Mouse (Mus musculus) liver, embryonic 14.5 days (tissue): ENCODE data around the gene Plau. TPM values are rescaled to one million over a fixed set of nuclear protein-coding genes. Genes with fewer than 3 reads are reported as not detected.

Experiments used
- ATAC-seq: fragments of 200-750 bp; cut with Nextera tagmentation; 2 replicates; pipeline ENCODE4 v1.8.0; 2017; ENCODE audit warnings: moderate number of reproducible peaks, mild to moderate bottlenecking, moderate library complexity; ENCODE audit not compliant: insufficient read depth
- DNase-seq, 3 experiments: peaks; one replicate each; pipeline ENCODE4 v3.0.0-alpha.2; 2012 to 2013; ENCODE audit warnings: low read depth in 3 of 3, low spot score in 3 of 3
- H3K27ac ChIP-seq: fragments of 300-500 bp; sonication (generic); 2 replicates; pipeline ENCODE4 v1.5.1; 2014; ENCODE audit warnings: moderate library complexity, mild to moderate bottlenecking, control low read depth, inconsistent platforms
- H3K27me3 ChIP-seq: fragments of 300-500 bp; sonication (generic); 2 replicates; pipeline ENCODE4 v1.6.1; 2014; ENCODE audit warnings: mild to moderate bottlenecking, low read length, moderate library complexity; ENCODE audit not compliant: control insufficient read depth, insufficient read depth
- H3K36me3 ChIP-seq: fragments of 300-500 bp; sonication (generic); replicated peaks from 2 replicates; pipeline ENCODE4 v1.6.1; 2014; ENCODE audit warnings: low read depth; ENCODE audit not compliant: control insufficient read depth, insufficient read depth
- H3K4me1 ChIP-seq, 2 experiments: fragments of 200-500 bp in 1 of 2; fragments of 300-500 bp in 1 of 2; sonication (generic) in 1 of 2; replicated peaks; 2 replicates each; pipeline ENCODE4 v1.6.1; 2012 to 2014; ENCODE audit warnings: antibody characterized with exemption in 1 of 2, inconsistent platforms in 1 of 2, low read length in 1 of 2; ENCODE audit not compliant: control insufficient read depth in 2 of 2, insufficient read depth in 2 of 2
- H3K4me2 ChIP-seq: fragments of 300-500 bp; sonication (generic); 2 replicates; pipeline ENCODE4 v1.6.1; 2014; ENCODE audit warnings: low read depth, mild to moderate bottlenecking, control low read depth, moderate library complexity
- H3K4me3 ChIP-seq, 2 experiments: fragments of 200-500 bp in 1 of 2; fragments of 300-500 bp in 1 of 2; sonication (generic) in 1 of 2; 2 replicates each; pipeline ENCODE4 v1.5.1; 2012 to 2014; ENCODE audit warnings: low read depth in 2 of 2, low read length in 2 of 2, mild to moderate bottlenecking in 2 of 2, control low read depth in 1 of 2, inconsistent platforms in 1 of 2, moderate library complexity in 1 of 2; ENCODE audit not compliant: insufficient read depth in 1 of 2
- H3K9ac ChIP-seq: fragments of 300-500 bp; sonication (generic); replicated peaks from 2 replicates; pipeline ENCODE4 v1.6.1; 2014; ENCODE audit warnings: mild to moderate bottlenecking, control low read depth, moderate library complexity
- H3K9me3 ChIP-seq: fragments of 300-500 bp; sonication (generic); 2 replicates; pipeline ENCODE4 v1.6.1; 2016; ENCODE audit warnings: low read length, mixed read lengths; ENCODE audit not compliant: control insufficient read depth
- CTCF ChIP-seq: IDR thresholded peaks from 2 replicates; pipeline ENCODE4 v1.5.1; 2016; ENCODE audit warnings: antibody characterized with exemption, low read depth, control low read depth
- EP300 ChIP-seq: IDR thresholded peaks from 2 replicates; pipeline ENCODE4 v1.6.1; 2016; ENCODE audit warnings: antibody characterized with exemption, low read depth
- WGBS: fragments of 180-500 bp; shearing (Covaris S2); extraction: QIAGEN DNeasy Blood & Tissue Kit; methylation state at CpG from one replicate; pipeline ENCODE4 v1.1.7; 2014; ENCODE audit not compliant: insufficient replicate concordance; 5-methylcytosine and 5-hydroxymethylcytosine counted together
- polyA plus RNA-seq, 2 experiments: library from polyadenylated mRNA; depleted of rRNA in 1 of 2; stranded (reverse) in 1 of 2; unstranded in 1 of 2; fragments of >200 nt; fragmentation: Nextera tagmentation in 1 of 2; extraction: Ambion mirVana in 1 of 2; gene quantifications; 2 replicates each; pipeline versions ENCODE4 v1.2.1 to v1.2.3; 2012 to 2014

The Plau gene
- polyA plus RNA-seq, 2 experiments: 0.57 to 1.3 TPM

DNA sequence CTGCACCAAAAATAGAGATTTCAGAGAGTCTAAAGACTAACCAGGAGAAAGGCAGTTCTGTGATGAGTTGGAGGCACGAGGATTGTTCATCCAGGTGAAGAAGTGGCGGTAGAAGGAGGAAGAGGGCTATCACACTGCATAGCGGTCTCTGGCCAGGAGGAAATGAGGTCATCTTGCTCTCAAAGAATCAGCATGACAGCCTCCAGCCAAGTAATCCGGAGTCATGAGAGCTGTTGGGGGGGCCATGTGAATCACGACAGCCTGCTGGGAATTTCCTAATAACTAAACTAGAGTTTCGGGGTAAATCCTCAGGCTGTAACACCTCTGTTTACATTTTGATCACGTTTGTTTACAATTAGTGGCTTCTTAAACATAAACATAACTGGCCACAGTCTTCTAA is 2.3 kb upstream of the Plau start:
- H3K36me3 ChIP-seq: no peaks in the 10 kb centered on the region
- no peak for DNase-seq
- 13% methylated on average over 7 of the region's 7 CpGs for WGBS
- H3K4me2 ChIP-seq: no peak overlapping the region
- H3K4me3 ChIP-seq: no peak overlapping the region
- no peak for ATAC-seq
- H3K4me1 ChIP-seq: peaks cover 0 to 8% of the 10 kb centered on the region in 2 experiments; a peak in 2 of 4 replicates
- peaks cover 14% of the 10 kb centered on the region; the same call in 1 of the 2 replicates for H3K27me3 ChIP-seq
- no peak overlapping the region for H3K9ac ChIP-seq
- no peak overlapping the region for H3K27ac ChIP-seq
- TF ChIP-seq CTCF (no peak), EP300 (no peak)
- no peaks in the 10 kb centered on the region for H3K9me3 ChIP-seq

DNA sequence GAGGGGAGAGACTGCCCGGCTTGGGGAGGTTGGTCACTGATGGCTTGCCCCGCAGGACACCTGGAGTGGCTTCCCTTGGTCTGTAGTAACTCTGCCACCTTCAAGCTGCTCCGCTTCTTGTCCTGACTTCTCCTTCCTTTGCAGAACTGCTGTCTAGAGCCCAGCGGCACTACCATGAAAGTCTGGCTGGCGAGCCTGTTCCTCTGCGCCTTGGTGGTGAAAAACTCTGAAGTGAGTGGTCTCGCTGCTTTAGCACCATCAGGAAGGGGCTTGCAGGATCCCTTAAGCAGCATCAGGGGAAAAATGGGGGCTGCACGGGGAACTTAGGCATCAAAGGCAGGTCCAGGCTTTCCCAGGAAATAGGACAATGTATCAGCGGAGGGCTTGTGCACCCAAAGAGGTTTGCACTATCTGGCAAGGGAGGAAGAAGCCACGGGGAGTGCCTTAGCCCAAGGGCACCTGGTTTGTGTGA is 481 bp downstream of the Plau start:
- Histone ChIP-seq H3K9ac (no peak overlapping the region), H3K9me3 (no peaks in the 10 kb centered on the region), H3K27ac (no peak overlapping the region), H3K36me3 (no peaks in the 10 kb centered on the region), H3K4me2 (peak overlapping the region; percentile 68), H3K4me1 (peaks cover 0 to 3% of the 10 kb centered on the region in 2 experiments; a peak in 1 of 4 replicates), H3K4me3 (peak overlapping the region; percentile 40 to 46), H3K27me3 (peaks cover 14% of the 10 kb centered on the region; the same call in 1 of the 2 replicates)
- 5% methylated on average over 10 of the region's 10 CpGs for WGBS
- DNase-seq (no peak), ATAC-seq (no peak)
- TF ChIP-seq CTCF (no peak), EP300 (no peak)

GRCm38 (mm10) chr14:20837681-20838080 is 1.2 kb downstream of the Plau start:
- peaks cover 14% of the 10 kb centered on the region; the same call in 1 of the 2 replicates for H3K27me3 ChIP-seq
- H3K36me3 ChIP-seq: no peaks in the 10 kb centered on the region
- DNase-seq (no peak), ATAC-seq (no peak)
- H3K4me3 ChIP-seq: no peak overlapping the region
- H3K4me1 ChIP-seq: peaks cover 0 to 3% of the 10 kb centered on the region in 2 experiments; a peak in 1 of 4 replicates
- H3K27ac ChIP-seq: no peak overlapping the region
- WGBS: 82% methylated on average over 7 of the region's 7 CpGs
- H3K4me2 ChIP-seq: no peak overlapping the region
- no peak overlapping the region for H3K9ac ChIP-seq
- no peaks in the 10 kb centered on the region for H3K9me3 ChIP-seq
- TF ChIP-seq CTCF (no peak), EP300 (no peak)

- H3K4me2 ChIP-seq: no peak overlapping the region
- DNase-seq (no peak), ATAC-seq (no peak)
- H3K27ac ChIP-seq: no peak overlapping the region
- WGBS: 54% methylated on average over 2 of the region's 2 CpGs
- no peaks in the 10 kb centered on the region for H3K9me3 ChIP-seq
- H3K36me3 ChIP-seq: no peaks in the 10 kb centered on the region
- H3K9ac ChIP-seq: no peak overlapping the region
- TF ChIP-seq CTCF (no peak), EP300 (no peak)
- H3K4me1 ChIP-seq: peaks cover 0 to 2% of the 10 kb centered on the region in 2 experiments; a peak in 1 of 4 replicates
- no peak overlapping the region for H3K4me3 ChIP-seq
- H3K27me3 ChIP-seq: peaks cover 6% of the 10 kb centered on the region; the same call in 1 of the 2 replicates
Observed at GRCm38 (mm10) chr14:20841526-20841925, 5.1 kb downstream of the Plau start.

DNA sequence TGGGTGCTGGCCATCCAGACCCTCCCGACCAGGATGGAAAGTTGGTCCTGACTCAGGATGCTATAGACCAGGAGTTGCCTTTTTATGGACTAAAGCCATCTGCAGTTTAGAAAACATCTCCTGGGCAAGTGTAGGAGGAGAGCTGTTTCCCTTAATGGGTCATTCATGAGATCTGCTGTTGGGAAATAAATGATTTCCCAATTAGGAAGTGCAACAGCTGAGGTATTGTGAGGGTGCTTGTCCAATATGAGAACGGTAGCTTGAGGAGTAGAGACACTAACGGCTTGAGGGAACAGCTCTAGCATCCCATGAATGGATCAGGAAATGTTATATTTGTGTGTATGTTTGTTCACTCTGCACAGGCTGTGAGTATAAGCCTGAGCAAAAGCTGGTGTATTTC is 6.2 kb downstream of the Plau start:
- Histone ChIP-seq H3K9ac (no peak overlapping the region), H3K4me1 (peaks cover 0 to 2% of the 10 kb centered on the region in 2 experiments; a peak in 1 of 4 replicates), H3K27me3 (no peaks in the 10 kb centered on the region), H3K27ac (no peak overlapping the region), H3K4me3 (no peak overlapping the region), H3K9me3 (no peaks in the 10 kb centered on the region), H3K36me3 (no peaks in the 10 kb centered on the region), H3K4me2 (no peak overlapping the region)
- 68% methylated on average over 3 of the region's 3 CpGs for WGBS
- DNase-seq (no peak), ATAC-seq (no peak)
- no peak for TF ChIP-seq EP300
- TF ChIP-seq CTCF: no peak
